Mouse (Mus musculus) CD4-positive helper T cell, adult 2 months (primary cell): ENCODE data around the gene Mapre3.

Experiments used
- DNase-seq: peaks from one replicate; pipeline ENCODE4 v3.0.0-alpha.2; 2012; ENCODE audit warnings: low read depth, missing footprints, low spot score

Gene Mapre3

GRCm38 (mm10) chr5:30824124-30824988, 9.9 kb downstream of the Mapre3 start:
- no peak for DNase-seq

GRCm38 (mm10) chr5:30825166-30825565, 10.7 kb downstream of the Mapre3 start:
- DNase-seq, result no peak

- no peak for DNase-seq
These were observed 11.4 kb downstream of the Mapre3 start for GRCm38 (mm10) chr5:30825821-30826220.

GRCm38 (mm10) chr5:30833416-30833815, 19.0 kb downstream of the Mapre3 start:
- DNase-seq, result no peak

GRCm38 (mm10) chr5:30839731-30840130, 25.3 kb downstream of the Mapre3 start:
- DNase-seq, result no peak

GRCm38 (mm10) chr5:30841896-30842295, 27.5 kb downstream of the Mapre3 start:
- DNase-seq, result no peak

GRCm38 (mm10) chr5:30849891-30850555, 35.6 kb downstream of the Mapre3 start:
- DNase-seq, result no peak

- no peak for DNase-seq
These were observed 36.1 kb downstream of the Mapre3 start for GRCm38 (mm10) chr5:30850556-30850925.

- no peak for DNase-seq
These were observed 39.1 kb downstream of the Mapre3 start for GRCm38 (mm10) chr5:30853522-30853921.

- no peak for DNase-seq
These were observed 41.2 kb downstream of the Mapre3 start for GRCm38 (mm10) chr5:30855674-30856073.

- DNase-seq, result no peak
These were observed 41.7 kb downstream of the Mapre3 start for GRCm38 (mm10) chr5:30856124-30856523.

GRCm38 (mm10) chr5:30863852-30864251, 49.4 kb downstream of the Mapre3 start:
- no peak for DNase-seq

- no peak for DNase-seq
These were observed 49.9 kb downstream of the Mapre3 start for GRCm38 (mm10) chr5:30864322-30864721.

GRCm38 (mm10) chr5:30866871-30867270, 52.4 kb downstream of the Mapre3 start:
- DNase-seq, result no peak

GRCm38 (mm10) chr5:30867712-30868111, 53.3 kb downstream of the Mapre3 start, which contains the start of gene Tmem214:
TSS of gene Tmem214 (plus strand) at chr5:30868012.
- no peak for DNase-seq

GRCm38 (mm10) chr5:30868981-30869380, 54.5 kb downstream of the Mapre3 start:
- no peak for DNase-seq

GRCm38 (mm10) chr5:30869405-30870130, 55.1 kb downstream of the Mapre3 start:
- peak; percentile 90 for DNase-seq

- no peak for DNase-seq
These were observed 55.6 kb downstream of the Mapre3 start for GRCm38 (mm10) chr5:30870131-30870406.

GRCm38 (mm10) chr5:30872574-30872973, 58.1 kb downstream of the Mapre3 start:
- no peak for DNase-seq

GRCm38 (mm10) chr5:30874365-30874764, 59.9 kb downstream of the Mapre3 start:
- no peak for DNase-seq

GRCm38 (mm10) chr5:30878616-30879015, 64.2 kb downstream of the Mapre3 start:
- no peak for DNase-seq

GRCm38 (mm10) chr5:30879347-30879943, 65.0 kb downstream of the Mapre3 start:
- no peak for DNase-seq
